Mouse (Mus musculus) cerebellum, adult 8-10 months (tissue): ENCODE data around the gene Ccdc187.

Experiments
- DNase-seq: peaks from one replicate; pipeline ENCODE4 v3.0.0; 2022

Gene Ccdc187

GRCm38 (mm10) chr2:26207559-26207958 lies 86.8 kb downstream of the Ccdc187 start:
- DNase-seq, result no peak

- no peak for DNase-seq
Observed at GRCm38 (mm10) chr2:26205761-26206160, 88.6 kb downstream of the Ccdc187 start.

GRCm38 (mm10) chr2:26205126-26205525 lies 89.2 kb downstream of the Ccdc187 start:
- DNase-seq, result no peak

GRCm38 (mm10) chr2:26202849-26203475 lies 91.4 kb downstream of the Ccdc187 start:
- no peak for DNase-seq

- no peak for DNase-seq
Observed at GRCm38 (mm10) chr2:26201926-26202848, 92.2 kb downstream of the Ccdc187 start.

- no peak for DNase-seq
Observed at GRCm38 (mm10) chr2:26198488-26198887, 95.9 kb downstream of the Ccdc187 start.

GRCm38 (mm10) chr2:26194552-26195339 lies 99.6 kb downstream of the Ccdc187 start:
- no peak for DNase-seq
